8 mouse cellular contexts compared by ENCODE assay signal in genomic region chr13:4608530-4608929, GRCm38 (mm10). TPM values are rescaled to one million over a fixed set of nuclear protein-coding genes. Genes with fewer than 3 reads are reported as not detected.
A peak's percentile ranks its signal among the peaks of the same experiment; 100 is the strongest.
DNase-seq lines count a peak whose midpoint lies in the region; ATAC-seq lines count a peak whose summit lies in the region.

No protein-coding gene starts in this region.

- H3K4me2 ChIP-seq in kidney, embryonic 14.5 days (replicated peaks; ENCODE audit: low read depth, low read length) = peak overlapping the region; percentile 60
- peak overlapping the region; percentile 59 for H3K4me2 ChIP-seq in hindbrain, embryonic 13.5 days

- no peak; the same call in 1 of the 2 replicates for ATAC-seq in kidney, embryonic 14.5 days (ENCODE audit: low FRiP score, low TSS enrichment)
- peak; percentile 13 for ATAC-seq in activated CD4-positive, CD25-positive, alpha-beta regulatory T cell, adult 4 months
- ATAC-seq in hindbrain, embryonic 13.5 days (ENCODE audit: low FRiP score) = no peak; the same call in 1 of the 2 replicates
- ATAC-seq in megakaryocyte-erythroid progenitor cell, adult 5-6 weeks (replicated peaks; ENCODE audit: low FRiP score, low TSS enrichment, poor library complexity, severe bottlenecking) = peak; percentile 65

- WGBS in kidney, embryonic 14.5 days = 27% methylated on average over 9 of the region's 9 CpGs
- 21% methylated on average over 9 of the region's 9 CpGs for WGBS in hindbrain, embryonic 13.5 days

- H3K9ac ChIP-seq in kidney, embryonic 14.5 days (ENCODE audit: low read depth, low read length) = peak overlapping the region; percentile 65
- H3K9ac ChIP-seq in hindbrain, embryonic 13.5 days = peak overlapping the region; percentile 78

- H3K9me3 ChIP-seq in kidney, embryonic 14.5 days (ENCODE audit: control insufficient read depth, low read length) = no peaks in the 10 kb centered on the region
- H3K9me3 ChIP-seq in hindbrain, embryonic 13.5 days = no peaks in the 10 kb centered on the region

- no peak for DNase-seq in kidney, adult 18-20 months
- DNase-seq in cerebellum, adult 11 months = no peak
- no peak for DNase-seq in layer of hippocampus, adult 11-12 months (ENCODE audit: low spot score)
- no peak for DNase-seq in cerebellum, adult 9-10 months

- no peaks in the 10 kb centered on the region for H3K27me3 ChIP-seq in kidney, embryonic 14.5 days (ENCODE audit: control insufficient read depth, insufficient read depth, low read length)
- no peaks in the 10 kb centered on the region for H3K27me3 ChIP-seq in hindbrain, embryonic 13.5 days

- H3K27ac ChIP-seq in kidney, embryonic 14.5 days (ENCODE audit: low read depth, low read length) = peak overlapping the region; percentile 30; the same call in 1 of the 2 replicates
- H3K27ac ChIP-seq in hindbrain, embryonic 13.5 days = peak overlapping the region; percentile 78

- H3K4me3 ChIP-seq in kidney, embryonic 14.5 days (ENCODE audit: low read length) = peak overlapping the region; percentile 60
- peak overlapping the region; percentile 62 for H3K4me3 ChIP-seq in hindbrain, embryonic 13.5 days

- no peaks in the 10 kb centered on the region for H3K4me1 ChIP-seq in kidney, embryonic 14.5 days (ENCODE audit: control insufficient read depth, insufficient read depth, low read length)
- 0 out of 2 replicates have a peak, but pooled peaks cover 5% of the 10 kb centered on the region for H3K4me1 ChIP-seq in hindbrain, embryonic 13.5 days (replicated peaks)

- H3K36me3 ChIP-seq in kidney, embryonic 14.5 days (ENCODE audit: control insufficient read depth, insufficient read depth, low read length) = no peaks in the 10 kb centered on the region
- H3K36me3 ChIP-seq in hindbrain, embryonic 13.5 days = no peaks in the 10 kb centered on the region; the same call in 1 of the 2 replicates

RNA-seq across cellular contexts. Expression of gene Akr1e1, which starts 0.4 kb away (rescaled TPM):
- 32.2 and 35.6 TPM in 2 replicates for polyA plus RNA-seq in kidney, embryonic 14.5 days (2014; fragmentation: Nextera tagmentation; extraction: Ambion mirVana)
- 10 to 100 TPM; 14.3 to 20.8 TPM for polyA plus RNA-seq in activated CD4-positive, CD25-positive, alpha-beta regulatory T cell, adult 4 months (2017; shearing (Covaris generic))
- 42.1 and 52.7 TPM in 2 replicates for polyA plus RNA-seq in hindbrain, embryonic 13.5 days (2015; fragmentation: Nextera tagmentation; extraction: Ambion mirVana)
- total RNA-seq in megakaryocyte-erythroid progenitor cell, adult 5-6 weeks (2014; fragmentation: Nextera tagmentation) = 18.1 and 44.8 TPM in 2 replicates
- total RNA-seq in megakaryocyte-erythroid progenitor cell, adult 5-6 weeks (2017) = 11.5 and 13.7 TPM in 2 replicates

RNA-seq across cellular contexts. Expression of gene Akr1c21, which starts 34.7 kb away (rescaled TPM):
- polyA plus RNA-seq in kidney, embryonic 14.5 days (2014; fragmentation: Nextera tagmentation; extraction: Ambion mirVana) = 0.47 and 0.80 TPM in 2 replicates
- not detected for polyA plus RNA-seq in activated CD4-positive, CD25-positive, alpha-beta regulatory T cell, adult 4 months (2017; shearing (Covaris generic))
- not detected in 2 replicates for polyA plus RNA-seq in hindbrain, embryonic 13.5 days (2015; fragmentation: Nextera tagmentation; extraction: Ambion mirVana)
- not detected in 2 replicates for total RNA-seq in megakaryocyte-erythroid progenitor cell, adult 5-6 weeks (2014; fragmentation: Nextera tagmentation)
- not detected in 2 replicates for total RNA-seq in megakaryocyte-erythroid progenitor cell, adult 5-6 weeks (2017)

Comparison
In these comparisons a context has a peak if more than half of its experiments do, and no peak if none do; other contexts are left out.
1. ATAC-seq: peak in activated CD4-positive, CD25-positive, alpha-beta regulatory T cell, adult 4 months (single experiment) and megakaryocyte-erythroid progenitor cell, adult 5-6 weeks (single experiment); none in kidney, embryonic 14.5 days (single experiment) and hindbrain, embryonic 13.5 days (single experiment).